In genomic region chr16:30513050-30514024, GRCm38 (mm10) we compare ENCODE assay signal across 9 mouse cellular contexts. TPM values are rescaled to one million over a fixed set of nuclear protein-coding genes. Genes with fewer than 3 reads are reported as not detected.
DNase-seq lines count a peak whose midpoint lies in the region; ATAC-seq lines count a peak whose summit lies in the region.
"Had no signal": no experiment of that assay in that cellular context is flagged by ENCODE, and none has a peak within 500 bp of the region (broad histone marks: within the 10 kb centered on the region; RNA-seq: fewer than 3 reads in every experiment).

No protein-coding gene starts in this region.

- no peaks in the 10 kb centered on the region for H3K27me3 ChIP-seq in midbrain, embryonic 14.5 days (ENCODE audit: control insufficient read depth, insufficient read depth, low read length)
- H3K27me3 ChIP-seq in midbrain, embryonic 10.5 days (ENCODE audit: low read depth, poor library complexity, severe bottlenecking), result peaks cover 10% of the 10 kb centered on the region

- no peak overlapping the region for H3K4me3 ChIP-seq in midbrain, embryonic 14.5 days (replicated peaks; ENCODE audit: low read depth, low read length)
- H3K4me3 ChIP-seq in midbrain, embryonic 10.5 days, result no peak overlapping the region

- 0 out of 2 replicates have a peak overlapping the region, but pooled peaks have one; percentile 13 for H3K27ac ChIP-seq in midbrain, embryonic 14.5 days (replicated peaks; ENCODE audit: low read depth, low read length)
- no peak overlapping the region for H3K27ac ChIP-seq in midbrain, embryonic 10.5 days (replicated peaks)

- H3K9ac ChIP-seq in midbrain, embryonic 14.5 days (replicated peaks; ENCODE audit: low read length), result 0 out of 2 replicates have a peak overlapping the region, but pooled peaks have one; percentile 1

- WGBS in midbrain, embryonic 14.5 days, result 77% methylated on average over 20 of the region's 20 CpGs
- WGBS in midbrain, embryonic 10.5 days, result 87% methylated on average over 20 of the region's 20 CpGs

- H3K4me2 ChIP-seq in midbrain, embryonic 14.5 days (ENCODE audit: low read length), result no peak overlapping the region

- H3K36me3 ChIP-seq in midbrain, embryonic 14.5 days (ENCODE audit: control insufficient read depth, insufficient read depth, low read length), result peaks cover 38% of the 10 kb centered on the region
- peaks cover 31% of the 10 kb centered on the region for H3K36me3 ChIP-seq in midbrain, embryonic 10.5 days

- H3K9me3 ChIP-seq in midbrain, embryonic 14.5 days (ENCODE audit: control insufficient read depth, low read length), result peaks cover 5% of the 10 kb centered on the region; the same call in 1 of the 2 replicates
- no peaks in the 10 kb centered on the region for H3K9me3 ChIP-seq in midbrain, embryonic 10.5 days (replicated peaks)

- ATAC-seq in midbrain, embryonic 14.5 days (ENCODE audit: low FRiP score, low TSS enrichment), result no peak

- H3K4me1 ChIP-seq in midbrain, embryonic 14.5 days (ENCODE audit: control insufficient read depth, insufficient read depth, low read length), result peaks cover 13% of the 10 kb centered on the region
- H3K4me1 ChIP-seq in midbrain, embryonic 10.5 days, result peaks cover 25% of the 10 kb centered on the region

- DNase-seq in cerebellum, postnatal 14 days, result peak; percentile 54 to 68
- no peak for DNase-seq in cerebellum, adult 18-20 months
- peak; percentile 39 for DNase-seq in midbrain, embryonic 14.5 days
- no peak for DNase-seq in midbrain, embryonic 10.5 days (ENCODE audit: low spot score)
- DNase-seq in gastrocnemius, postnatal 4 days (ENCODE audit: low spot score in 2 of 2), result peak; percentile 53 to 74
- peak; percentile 73 to 83 for DNase-seq in kidney, postnatal 4 days
- DNase-seq in thymus, postnatal 36 days, result no peak
- no peak for DNase-seq in embryo, embryonic 10 days (ENCODE audit: low spot score)

RNA-seq across cellular contexts. Expression of gene Tmem44, which starts 37.3 kb away (rescaled TPM):
- polyA plus RNA-seq in midbrain, embryonic 14.5 days (2014; fragmentation: Nextera tagmentation; extraction: Ambion mirVana), result 76.3 and 79.2 TPM in 2 replicates
- 21.6 and 33.2 TPM in 2 replicates for polyA plus RNA-seq in midbrain, embryonic 10.5 days (2016; fragmentation: Nextera tagmentation; extraction: Ambion mirVana)
- total RNA-seq in gastrocnemius, postnatal 4 days (2021), result 10 to 100 TPM in 1 of 2 experiments, 1 to 10 TPM in 1; 9.7 to 11.2 TPM
- polyA plus RNA-seq: macrophage had no signal

Comparison
In these comparisons a context has a peak if more than half of its experiments do, and no peak if none do; other contexts are left out.
1. DNase-seq: peak in cerebellum, postnatal 14 days (2 of 2), midbrain, embryonic 14.5 days (single experiment), gastrocnemius, postnatal 4 days (2 of 2) and kidney, postnatal 4 days (2 of 2); none in cerebellum, adult 18-20 months (0 of 2), midbrain, embryonic 10.5 days (single experiment), thymus, postnatal 36 days (0 of 2) and embryo, embryonic 10 days (single experiment).